Mouse (Mus musculus) G1E (cell line): ENCODE results near the gene Lcor. TPM values are rescaled to one million over a fixed set of nuclear protein-coding genes. Genes with fewer than 3 reads are reported as not detected.
A peak's percentile ranks its signal among the peaks of the same experiment; 100 is the strongest.

Experiments used
- ATAC-seq: 2 replicates; pipeline ENCODE4 v1.8.0; 2016; ENCODE audit warnings: mild to moderate bottlenecking; ENCODE audit not compliant: insufficient number of reproducible peaks, poor library complexity, low FRiP score, severe bottlenecking; ENCODE audit errors: extremely low read depth
- DNase-seq: peaks from one replicate; pipeline ENCODE4 v3.0.0; 2012; ENCODE audit warnings: low spot score
- H3K27me3 ChIP-seq: 2 replicates; pipeline ENCODE4 v1.6.1; 2012; ENCODE audit warnings: mild to moderate bottlenecking, low read length, inconsistent platforms; ENCODE audit not compliant: insufficient read depth
- H3K36me3 ChIP-seq: replicated peaks from 2 replicates; pipeline ENCODE3; 2012; ENCODE audit warnings: mild to moderate bottlenecking, inconsistent platforms
- H3K4me1 ChIP-seq: 2 replicates; pipeline ENCODE4 v1.6.1; 2012; ENCODE audit warnings: low read depth, low read length, inconsistent platforms, mixed read lengths; ENCODE audit not compliant: insufficient read depth
- H3K4me3 ChIP-seq: 2 replicates; pipeline ENCODE4 v1.5.1; 2012; ENCODE audit warnings: low read depth, mild to moderate bottlenecking, inconsistent platforms, low read length, moderate library complexity, mixed read lengths
- H3K9me3 ChIP-seq: replicated peaks from 2 replicates; pipeline ENCODE4 v1.6.1; 2012; ENCODE audit warnings: inconsistent platforms
- CTCF ChIP-seq: IDR thresholded peaks from 2 replicates; pipeline ENCODE4 v1.5.1; 2012; ENCODE audit warnings: low read depth, low read length, inconsistent platforms, mixed read lengths
- GATA1 ChIP-seq: IDR thresholded peaks from 2 replicates; pipeline ENCODE4 v1.6.1; 2012; ENCODE audit warnings: borderline replicate concordance, low read length, inconsistent platforms, mixed read lengths
- GATA2 ChIP-seq: IDR thresholded peaks from 2 replicates; pipeline ENCODE4 v1.6.1; 2012; ENCODE audit warnings: low read depth, low read length, inconsistent platforms, borderline replicate concordance
- POLR2AphosphoS5 ChIP-seq: IDR thresholded peaks from 2 replicates; pipeline ENCODE4 v1.6.1; 2012; ENCODE audit warnings: low read depth, low read length, inconsistent platforms; ENCODE audit not compliant: insufficient replicate concordance
- TAL1 ChIP-seq: conservative IDR thresholded peaks from 2 replicates; pipeline ENCODE4 v1.6.1; 2012; ENCODE audit warnings: low read depth, low read length, inconsistent platforms, mixed read lengths
- polyA plus RNA-seq: library from polyadenylated mRNA; stranded (reverse); fragments of >175 nt; gene quantifications from 2 replicates; pipeline ENCODE4 v1.2.3, GENCODE M21; 2012
- total RNA-seq, 2 experiments: library from RNA; stranded (forward) in 1 of 2; stranded (reverse) in 1 of 2; fragments of 200-1000 nt in 1 of 2; fragments of >200 nt in 1 of 2; fragmentation: Nextera tagmentation in 1 of 2; gene quantifications; 2 replicates each; pipeline ENCODE4 v1.2.3; 2014 to 2017

The Lcor gene
- total and polyA plus RNA-seq, 3 experiments, result 2.9 to 44.5 (median 16.0) TPM

DNA sequence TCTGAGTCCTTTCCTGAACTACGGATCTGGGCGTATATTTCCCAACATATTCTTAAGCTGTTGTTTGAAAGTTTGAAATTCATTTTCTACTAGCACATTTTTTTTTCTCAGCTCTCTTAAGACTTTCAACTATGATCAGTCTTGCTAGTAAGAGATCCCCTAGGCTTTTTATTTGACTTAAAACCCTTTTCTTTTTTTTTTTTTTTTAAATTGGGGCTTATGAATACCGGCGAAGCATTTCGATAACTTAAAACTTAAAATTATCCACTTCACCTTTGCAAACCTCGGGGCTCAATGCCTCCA lies 599 bp upstream of the Lcor start:
- peaks cover 13% of the 10 kb centered on the region for H3K27me3 ChIP-seq
- no peak for ATAC-seq
- TF ChIP-seq POLR2AphosphoS5 (no peak), TAL1 (no peak), GATA1 (no peak), GATA2 (no peak), CTCF (no peak)

GRCm38 (mm10) chr19:41482909-41483444 lies 540 bp downstream of the Lcor start:
- TF ChIP-seq GATA2 (no peak), GATA1 (no peak), TAL1 (no peak), CTCF (no peak), POLR2AphosphoS5 (no peak)

More for the DNA sequence above, 599 bp upstream of the Lcor start:
- DNase-seq, result no peak
- Histone ChIP-seq H3K4me3 (peak overlapping the region; percentile 91), H3K9me3 (no peaks in the 10 kb centered on the region), H3K36me3 (peaks cover 14% of the 10 kb centered on the region), H3K4me1 (peaks cover 39% of the 10 kb centered on the region)

GRCm38 (mm10) chr19:41483445-41484040 lies 1.1 kb downstream of the Lcor start:
- H3K9me3 ChIP-seq, result no peaks in the 10 kb centered on the region
- H3K27me3 ChIP-seq, result peaks cover 8% of the 10 kb centered on the region
- peaks cover 35% of the 10 kb centered on the region for H3K4me1 ChIP-seq
- H3K36me3 ChIP-seq, result peaks cover 18% of the 10 kb centered on the region
- TF ChIP-seq GATA1 (no peak), CTCF (no peak), TAL1 (no peak), GATA2 (no peak), POLR2AphosphoS5 (no peak)
- no peak for DNase-seq
- ATAC-seq, result no peak
- H3K4me3 ChIP-seq, result peak overlapping the region; percentile 91

More at GRCm38 (mm10) chr19:41482909-41483444, 540 bp downstream of the Lcor start:
- Histone ChIP-seq H3K4me3 (peak overlapping the region; percentile 91), H3K36me3 (peaks cover 16% of the 10 kb centered on the region), H3K4me1 (peaks cover 35% of the 10 kb centered on the region), H3K27me3 (peaks cover 8% of the 10 kb centered on the region), H3K9me3 (no peaks in the 10 kb centered on the region)
- ATAC-seq (peak; percentile 41; the same call in 1 of the 2 replicates), DNase-seq (peak; percentile 70)

GRCm38 (mm10) chr19:41484361-41484760 lies 1.9 kb downstream of the Lcor start:
- no peak for TF ChIP-seq CTCF
- Histone ChIP-seq H3K4me1 (peaks cover 35% of the 10 kb centered on the region), H3K9me3 (no peaks in the 10 kb centered on the region), H3K27me3 (peaks cover 5% of the 10 kb centered on the region), H3K36me3 (peaks cover 20% of the 10 kb centered on the region), H3K4me3 (peak overlapping the region; percentile 49; the same call in 1 of the 2 replicates)
- DNase-seq (no peak), ATAC-seq (no peak)

GRCm38 (mm10) chr19:41495382-41496032 lies 13.1 kb downstream of the Lcor start:
- ATAC-seq (peak; percentile 84), DNase-seq (peak; percentile 42)
- Histone ChIP-seq H3K36me3 (peaks cover 21% of the 10 kb centered on the region), H3K4me3 (peak overlapping the region; percentile 33; the same call in 1 of the 2 replicates), H3K27me3 (no peaks in the 10 kb centered on the region), H3K4me1 (peaks cover 37% of the 10 kb centered on the region), H3K9me3 (no peaks in the 10 kb centered on the region)
- TF ChIP-seq GATA1 (no peak), TAL1 (peak; percentile 88)

DNA sequence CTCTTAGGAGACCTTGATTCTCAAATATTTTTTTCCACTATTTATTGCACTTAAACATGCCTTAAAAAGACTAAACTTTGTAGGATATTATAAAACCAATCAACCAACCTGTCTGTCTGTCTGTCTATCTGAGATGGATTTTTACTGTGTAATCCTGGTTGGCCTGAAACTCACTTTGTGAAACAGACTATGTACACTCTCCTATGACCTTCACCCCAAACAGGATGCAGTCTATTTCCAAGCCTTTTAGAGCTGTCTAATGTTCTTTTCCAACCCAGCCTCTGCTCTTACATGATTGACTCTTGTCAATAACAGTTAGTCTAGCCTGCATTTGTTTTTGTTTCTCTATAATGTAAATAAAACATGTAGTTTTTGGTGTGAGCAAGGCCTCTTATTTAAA lies 13.6 kb downstream of the Lcor start:
- Histone ChIP-seq H3K27me3 (no peaks in the 10 kb centered on the region), H3K4me1 (peaks cover 37% of the 10 kb centered on the region), H3K4me3 (no peak overlapping the region; the same call in 1 of the 2 replicates), H3K36me3 (peaks cover 20% of the 10 kb centered on the region), H3K9me3 (no peaks in the 10 kb centered on the region)
- ATAC-seq, result no peak
- no peak for DNase-seq
- no peak for TF ChIP-seq GATA1
- no peak for TF ChIP-seq GATA2
- TF ChIP-seq TAL1, result no peak
- TF ChIP-seq POLR2AphosphoS5, result no peak
- no peak for TF ChIP-seq CTCF
